Mouse (Mus musculus): Measurements from ENCODE around the gene Ntsr1.
A peak's percentile ranks its signal among the peaks of the same experiment; 100 is the strongest.

- TF ChIP-seq CTCF (IDR thresholded peaks at IDR 0.05; ENCODE audit: borderline replicate concordance, extremely low read depth, insufficient read depth, insufficient read length) (peak; percentile 97), POLR2A (IDR thresholded peaks at IDR 0.05; ENCODE audit: borderline replicate concordance, extremely low read depth, insufficient read depth, insufficient read length, poor library complexity, severe bottlenecking) (peak; percentile 81)
These were observed 82.8 kb downstream of the Ntsr1 start for GRCm38 (mm10) chr2:180582481-180583153.

Measured in brain, embryonic 14.5 days (tissue).